In genomic region chr14:18303262-18303661, GRCm38 (mm10) we compare ENCODE assay signal across 8 mouse cellular contexts. TPM values are rescaled to one million over a fixed set of nuclear protein-coding genes. Genes with fewer than 3 reads are reported as not detected.
DNase-seq lines count a peak whose midpoint lies in the region; ATAC-seq and TF ChIP-seq lines count a peak whose summit lies in the region.

No protein-coding gene starts in this region.

- intact Hi-C loops in heart, adult 2 months (cut with DNase I), result loop anchor here (10.0 kb wide), 1 partner anchor 62 kb away; no protein-coding TSS in a partner anchor

- H3K9me3 ChIP-seq in forebrain, embryonic 16.5 days (ENCODE audit: control insufficient read depth, low read length), result no peaks in the 10 kb centered on the region
- no peaks in the 10 kb centered on the region for H3K9me3 ChIP-seq in forebrain, embryonic 13.5 days (replicated peaks)
- H3K9me3 ChIP-seq in liver, embryonic 11.5 days (ENCODE audit: control insufficient read depth, low read length), result no peaks in the 10 kb centered on the region

- no peak overlapping the region for H3K9ac ChIP-seq in forebrain, embryonic 16.5 days (replicated peaks; ENCODE audit: low read depth, low read length)
- no peak overlapping the region for H3K9ac ChIP-seq in forebrain, embryonic 13.5 days
- H3K9ac ChIP-seq in heart, adult 2 months (ENCODE audit: low read depth, low read length), result no peak overlapping the region
- no peak overlapping the region for H3K9ac ChIP-seq in liver, embryonic 11.5 days (ENCODE audit: low read depth, low read length)

- no peaks in the 10 kb centered on the region for H3K36me3 ChIP-seq in forebrain, embryonic 16.5 days (ENCODE audit: control insufficient read depth, insufficient read depth)
- H3K36me3 ChIP-seq in forebrain, embryonic 13.5 days (ENCODE audit: poor library complexity, severe bottlenecking), result peaks cover 10% of the 10 kb centered on the region; the same call in 1 of the 2 replicates
- peaks cover 7% of the 10 kb centered on the region; the same call in 1 of the 2 replicates for H3K36me3 ChIP-seq in heart, adult 2 months (ENCODE audit: control insufficient read depth, insufficient read depth, low read length)
- H3K36me3 ChIP-seq in liver, embryonic 11.5 days (ENCODE audit: control insufficient read depth, insufficient read depth, low read length), result peaks cover 3% of the 10 kb centered on the region; the same call in 1 of the 2 replicates

- no peak overlapping the region for H3K27ac ChIP-seq in forebrain, embryonic 16.5 days (ENCODE audit: low read length)
- no peak overlapping the region for H3K27ac ChIP-seq in forebrain, embryonic 13.5 days
- peak overlapping the region; percentile 23 for H3K27ac ChIP-seq in heart, adult 2 months
- H3K27ac ChIP-seq in liver, embryonic 11.5 days (ENCODE audit: low read depth, low read length), result no peak overlapping the region

- peaks cover 5% of the 10 kb centered on the region; the same call in 1 of the 2 replicates for H3K4me1 ChIP-seq in forebrain, embryonic 16.5 days (replicated peaks; ENCODE audit: control insufficient read depth, insufficient read depth, low read length)
- H3K4me1 ChIP-seq in forebrain, embryonic 13.5 days, result peaks cover 10% of the 10 kb centered on the region; the same call in 1 of the 2 replicates
- H3K4me1 ChIP-seq in heart, adult 2 months (ENCODE audit: control insufficient read depth, insufficient read depth, low read length), result peaks cover 9% of the 10 kb centered on the region
- no peaks in the 10 kb centered on the region; the same call in 1 of the 2 replicates for H3K4me1 ChIP-seq in liver, embryonic 11.5 days (replicated peaks; ENCODE audit: control insufficient read depth, insufficient read depth, low read length)

- no peak overlapping the region for H3K4me3 ChIP-seq in forebrain, embryonic 16.5 days (replicated peaks; ENCODE audit: low read length)
- no peak overlapping the region for H3K4me3 ChIP-seq in forebrain, embryonic 13.5 days
- no peak overlapping the region for H3K4me3 ChIP-seq in heart, adult 2 months
- no peak overlapping the region for H3K4me3 ChIP-seq in liver, embryonic 11.5 days (ENCODE audit: low read depth, low read length)

- TF ChIP-seq EP300 in heart, adult 2 months (IDR thresholded peaks at IDR 0.05; ENCODE audit: insufficient read depth, low read depth, low read length), result peak; percentile 75

- TF ChIP-seq CTCF in brain, embryonic 14.5 days (IDR thresholded peaks at IDR 0.05; ENCODE audit: borderline replicate concordance, extremely low read depth, insufficient read depth, insufficient read length), result no peak
- TF ChIP-seq CTCF in heart, adult 2 months (IDR thresholded peaks at IDR 0.05), result no peak

- H3K79me2 ChIP-seq in heart, adult 2 months (replicated peaks; ENCODE audit: control insufficient read depth, insufficient read depth, low read length), result peaks cover 2% of the 10 kb centered on the region; the same call in 1 of the 2 replicates

- H3K4me2 ChIP-seq in forebrain, embryonic 16.5 days (ENCODE audit: low read length), result no peak overlapping the region
- no peak overlapping the region for H3K4me2 ChIP-seq in forebrain, embryonic 13.5 days
- no peak overlapping the region for H3K4me2 ChIP-seq in liver, embryonic 11.5 days

- WGBS in forebrain, embryonic 16.5 days, result 62% methylated on average over 4 of the region's 4 CpGs
- WGBS in forebrain, embryonic 13.5 days, result 80% methylated on average over 4 of the region's 4 CpGs
- WGBS in heart, adult 2 months, result 41% methylated on average over 4 of the region's 4 CpGs
- 73% methylated on average over 4 of the region's 4 CpGs for WGBS in liver, embryonic 11.5 days

- ATAC-seq in forebrain, embryonic 16.5 days, result peak; percentile 46
- no peak for ATAC-seq in forebrain, embryonic 13.5 days
- no peak for ATAC-seq in liver, embryonic 11.5 days (replicated peaks; ENCODE audit: low FRiP score)
- ATAC-seq in monocyte, adult 5-6 weeks (replicated peaks; ENCODE audit: insufficient number of reproducible peaks, low FRiP score, low TSS enrichment, poor library complexity, severe bottlenecking), result no peak

- no peak for TF ChIP-seq POLR2A in brain, embryonic 14.5 days (IDR thresholded peaks at IDR 0.05; ENCODE audit: borderline replicate concordance, extremely low read depth, insufficient read depth, insufficient read length, poor library complexity, severe bottlenecking)
- no peak for TF ChIP-seq POLR2A in heart, adult 2 months (IDR thresholded peaks at IDR 0.05; ENCODE audit: insufficient read depth, low read depth, low read length)

- peak; percentile 33 for DNase-seq in brain, embryonic 14.5 days (ENCODE audit: low read depth)
- DNase-seq in heart, adult 2 months, result peak; percentile 51 to 67
- DNase-seq in left cerebral cortex, adult 11 months (ENCODE audit: low spot score), result peak; percentile 62
- no peak for DNase-seq in liver, embryonic 11.5 days (ENCODE audit: low spot score)
- DNase-seq in urinary bladder, postnatal 4 days (ENCODE audit: low spot score in 2 of 2), result no peak

- H3K27me3 ChIP-seq in forebrain, embryonic 16.5 days (replicated peaks; ENCODE audit: control insufficient read depth, insufficient read depth, low read length), result no peaks in the 10 kb centered on the region
- H3K27me3 ChIP-seq in forebrain, embryonic 13.5 days, result no peaks in the 10 kb centered on the region
- H3K27me3 ChIP-seq in heart, adult 2 months (ENCODE audit: control insufficient read depth, insufficient read depth, low read length), result no peaks in the 10 kb centered on the region
- no peaks in the 10 kb centered on the region for H3K27me3 ChIP-seq in liver, embryonic 11.5 days (replicated peaks; ENCODE audit: control insufficient read depth, insufficient read depth, low read length)

RNA-seq across cellular contexts. Expression of gene Ube2e1, which starts 28.4 kb away (rescaled TPM):
- 210 and 212 TPM in 2 replicates for polyA plus RNA-seq in forebrain, embryonic 16.5 days (2015; fragmentation: Nextera tagmentation; extraction: Ambion mirVana)
- 198 and 202 TPM in 2 replicates for polyA plus RNA-seq in forebrain, embryonic 13.5 days (2015; fragmentation: Nextera tagmentation; extraction: Ambion mirVana)
- polyA plus RNA-seq in brain, embryonic 14.5 days (2012; rRNA removed), result 135 and 149 TPM in 2 replicates
- total RNA-seq in heart, adult 2 months (2021), result 10 to 100 TPM; 36.8 to 42.5 TPM
- 21.9 and 46.1 TPM in 2 replicates for polyA plus RNA-seq in heart, adult 2 months (2012; rRNA removed)
- polyA plus RNA-seq in liver, embryonic 11.5 days (2014; fragmentation: Nextera tagmentation; extraction: Ambion mirVana), result 38.8 and 41.1 TPM in 2 replicates
- 44.2 to 61.0 TPM (median 50.6 TPM) in 3 replicates for total RNA-seq in monocyte, adult 5-6 weeks (2017)

RNA-seq across cellular contexts. Expression of gene Rpl15, which starts 32.1 kb away (rescaled TPM):
- 303 and 306 TPM in 2 replicates for polyA plus RNA-seq in forebrain, embryonic 16.5 days (2015; fragmentation: Nextera tagmentation; extraction: Ambion mirVana)
- polyA plus RNA-seq in forebrain, embryonic 13.5 days (2015; fragmentation: Nextera tagmentation; extraction: Ambion mirVana), result 354 and 406 TPM in 2 replicates
- polyA plus RNA-seq in brain, embryonic 14.5 days (2012; rRNA removed), result 787 and 1,082 TPM in 2 replicates
- total RNA-seq in heart, adult 2 months (2021), result 100 to 1,000 TPM; 499 to 586 TPM
- polyA plus RNA-seq in heart, adult 2 months (2012; rRNA removed), result 160 and 269 TPM in 2 replicates
- 546 and 598 TPM in 2 replicates for polyA plus RNA-seq in liver, embryonic 11.5 days (2014; fragmentation: Nextera tagmentation; extraction: Ambion mirVana)
- 1,060 to 1,259 TPM (median 1,134 TPM) in 3 replicates for total RNA-seq in monocyte, adult 5-6 weeks (2017)

RNA-seq across cellular contexts. Expression of gene Nkiras1, which starts 32.3 kb away (rescaled TPM):
- polyA plus RNA-seq in forebrain, embryonic 16.5 days (2015; fragmentation: Nextera tagmentation; extraction: Ambion mirVana), result 34.7 and 36.2 TPM in 2 replicates
- polyA plus RNA-seq in forebrain, embryonic 13.5 days (2015; fragmentation: Nextera tagmentation; extraction: Ambion mirVana), result 21.7 and 25.7 TPM in 2 replicates
- 26.1 and 28.8 TPM in 2 replicates for polyA plus RNA-seq in brain, embryonic 14.5 days (2012; rRNA removed)
- 10 to 100 TPM; 31.5 to 35.9 TPM for total RNA-seq in heart, adult 2 months (2021)
- 12.7 and 18.8 TPM in 2 replicates for polyA plus RNA-seq in heart, adult 2 months (2012; rRNA removed)
- 15.3 and 17.0 TPM in 2 replicates for polyA plus RNA-seq in liver, embryonic 11.5 days (2014; fragmentation: Nextera tagmentation; extraction: Ambion mirVana)
- total RNA-seq in monocyte, adult 5-6 weeks (2017), result 7.8 to 25.8 TPM (median 23.2 TPM) in 3 replicates

Comparison
In these comparisons a context has a peak if more than half of its experiments do, and no peak if none do; other contexts are left out.
1. DNase-seq: peak in brain, embryonic 14.5 days (single experiment), heart, adult 2 months (2 of 2) and left cerebral cortex, adult 11 months (single experiment); none in liver, embryonic 11.5 days (single experiment) and urinary bladder, postnatal 4 days (0 of 2).